Mouse (Mus musculus): ENCODE data around the gene Lypd4. TPM values are rescaled to one million over a fixed set of nuclear protein-coding genes. Genes with fewer than 3 reads are reported as not detected.
A peak's percentile ranks its signal among the peaks of the same experiment; 100 is the strongest.
"Not testable (repeated sequence)": the region's sequence is repeated elsewhere in the genome, so short reads cannot be mapped to it uniquely, and the experiment has no call there.

The Lypd4 gene
- polyA plus RNA-seq, 1 experiment = not detected

DNA sequence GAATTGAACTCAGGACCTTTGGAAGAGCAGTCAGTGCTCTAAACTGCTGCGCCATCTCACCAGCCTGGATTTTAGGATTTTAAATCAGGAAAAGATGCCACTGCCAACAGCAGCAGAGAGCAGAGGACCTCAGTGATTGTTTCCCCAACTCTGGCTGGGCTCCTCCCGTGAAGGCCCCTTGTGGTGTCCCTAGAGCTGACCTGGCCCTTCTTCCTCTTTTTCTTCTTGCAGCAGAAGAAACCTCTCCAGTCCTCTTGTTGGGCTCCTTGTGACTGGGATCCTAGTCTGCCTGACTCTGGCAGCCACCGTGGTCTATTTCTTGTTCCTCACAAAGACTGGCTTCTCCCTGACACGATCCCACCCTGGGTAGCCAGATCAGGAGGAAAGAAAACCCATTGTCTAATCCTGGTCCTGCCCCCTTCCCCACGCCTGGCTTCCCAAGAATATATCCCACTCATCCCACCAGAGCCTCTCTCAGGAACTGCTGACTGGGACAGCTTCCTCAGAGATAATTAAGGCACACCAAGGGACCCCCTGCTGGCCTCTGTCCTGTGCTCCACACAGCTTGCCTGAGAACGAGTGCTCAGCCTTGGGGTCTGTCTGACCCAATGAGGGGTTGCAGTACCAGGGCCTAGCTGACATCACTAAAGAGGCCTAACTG, 13.2 kb downstream of the Lypd4 start:
- DNase-seq (ENCODE audit: low read depth) = no peak

DNA sequence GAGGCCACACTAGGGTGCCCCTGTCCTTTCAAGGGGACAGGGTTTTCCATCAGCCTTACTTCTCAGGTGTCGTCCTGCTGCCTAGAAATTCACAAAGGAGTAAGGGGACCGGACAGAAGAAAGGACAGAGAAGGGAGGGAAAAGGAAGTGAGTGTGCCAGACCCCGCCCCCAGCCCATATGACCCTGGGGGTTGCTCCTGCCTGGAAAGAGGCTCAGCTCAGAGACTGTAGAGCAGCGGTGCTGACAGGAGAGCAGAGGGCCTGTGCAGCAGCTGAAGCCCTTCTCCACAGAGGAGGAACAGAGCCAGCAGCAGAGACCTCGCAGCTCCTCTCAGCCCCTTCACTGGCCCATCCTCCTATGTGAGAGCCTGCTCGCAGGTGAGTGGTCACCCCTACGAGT, 16.0 kb downstream of the Lypd4 start:
- no peak for DNase-seq (ENCODE audit: low read depth)
- TF ChIP-seq POLR2A (IDR thresholded peaks at IDR 0.05; ENCODE audit: borderline replicate concordance, extremely low read depth, insufficient read depth, insufficient read length, poor library complexity, severe bottlenecking) (no peak), CTCF (IDR thresholded peaks at IDR 0.05; ENCODE audit: borderline replicate concordance, extremely low read depth, insufficient read depth, insufficient read length) (no peak)

More for the DNA sequence above, 13.2 kb downstream of the Lypd4 start:
- TF ChIP-seq CTCF (IDR thresholded peaks at IDR 0.05; ENCODE audit: borderline replicate concordance, extremely low read depth, insufficient read depth, insufficient read length) = no peak
- no peak for TF ChIP-seq POLR2A (IDR thresholded peaks at IDR 0.05; ENCODE audit: borderline replicate concordance, extremely low read depth, insufficient read depth, insufficient read length, poor library complexity, severe bottlenecking)

DNA sequence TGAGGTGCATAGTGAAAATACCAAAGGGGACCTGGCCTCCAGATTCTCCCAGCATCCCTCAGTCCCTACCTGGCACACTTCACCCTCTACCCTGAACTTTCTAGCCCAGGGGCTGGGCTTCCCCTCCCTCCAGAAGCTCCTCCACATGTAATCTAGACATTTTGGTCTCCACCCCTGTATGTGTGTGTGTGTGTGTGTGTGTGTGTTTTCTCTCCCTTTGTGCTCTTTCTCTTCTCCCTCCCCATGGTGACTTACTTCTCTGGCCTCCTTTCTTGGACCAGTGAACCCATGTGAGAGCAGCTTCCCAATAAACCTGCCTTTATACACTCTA, 16.5 kb downstream of the Lypd4 start:
- no peak for TF ChIP-seq POLR2A (IDR thresholded peaks at IDR 0.05; ENCODE audit: borderline replicate concordance, extremely low read depth, insufficient read depth, insufficient read length, poor library complexity, severe bottlenecking)
- no peak for TF ChIP-seq CTCF (IDR thresholded peaks at IDR 0.05; ENCODE audit: borderline replicate concordance, extremely low read depth, insufficient read depth, insufficient read length)
- no peak for DNase-seq (ENCODE audit: low read depth)

DNA sequence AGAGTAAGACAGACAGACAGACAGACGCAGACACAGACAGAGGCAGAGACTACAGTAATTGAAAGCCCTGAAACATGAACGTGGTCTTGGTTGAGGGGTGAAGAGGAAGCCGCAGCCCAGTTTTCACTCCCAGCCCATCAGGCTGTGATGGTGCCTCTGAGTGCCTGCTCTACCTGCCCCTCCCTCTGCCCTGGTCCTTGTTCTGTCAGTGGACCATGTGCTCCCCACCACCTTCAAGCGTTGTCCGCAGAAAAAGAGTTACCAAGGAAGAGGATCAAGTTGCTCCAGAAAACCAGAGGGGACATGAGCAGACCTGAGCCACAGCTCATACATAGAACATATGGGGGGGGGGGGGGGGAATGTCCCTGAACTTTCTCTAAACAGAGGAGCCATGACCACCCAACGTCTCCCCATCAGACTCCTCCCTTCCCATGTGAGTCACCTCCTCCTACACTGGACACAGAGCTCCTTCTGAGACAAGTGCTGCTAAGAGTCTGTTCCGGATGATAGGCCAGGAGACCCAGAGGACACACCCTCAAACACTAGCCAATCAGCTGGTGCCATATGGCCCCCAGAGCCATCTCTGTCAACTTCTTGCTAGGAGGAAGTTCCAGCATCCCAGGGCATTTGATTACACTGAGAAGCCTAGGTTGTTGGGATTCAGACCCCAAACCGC, 17.0 kb downstream of the Lypd4 start:
- no peak for DNase-seq (ENCODE audit: low read depth)
- TF ChIP-seq CTCF (IDR thresholded peaks at IDR 0.05; ENCODE audit: borderline replicate concordance, extremely low read depth, insufficient read depth, insufficient read length) = no peak
- no peak for TF ChIP-seq POLR2A (IDR thresholded peaks at IDR 0.05; ENCODE audit: borderline replicate concordance, extremely low read depth, insufficient read depth, insufficient read length, poor library complexity, severe bottlenecking)

DNA sequence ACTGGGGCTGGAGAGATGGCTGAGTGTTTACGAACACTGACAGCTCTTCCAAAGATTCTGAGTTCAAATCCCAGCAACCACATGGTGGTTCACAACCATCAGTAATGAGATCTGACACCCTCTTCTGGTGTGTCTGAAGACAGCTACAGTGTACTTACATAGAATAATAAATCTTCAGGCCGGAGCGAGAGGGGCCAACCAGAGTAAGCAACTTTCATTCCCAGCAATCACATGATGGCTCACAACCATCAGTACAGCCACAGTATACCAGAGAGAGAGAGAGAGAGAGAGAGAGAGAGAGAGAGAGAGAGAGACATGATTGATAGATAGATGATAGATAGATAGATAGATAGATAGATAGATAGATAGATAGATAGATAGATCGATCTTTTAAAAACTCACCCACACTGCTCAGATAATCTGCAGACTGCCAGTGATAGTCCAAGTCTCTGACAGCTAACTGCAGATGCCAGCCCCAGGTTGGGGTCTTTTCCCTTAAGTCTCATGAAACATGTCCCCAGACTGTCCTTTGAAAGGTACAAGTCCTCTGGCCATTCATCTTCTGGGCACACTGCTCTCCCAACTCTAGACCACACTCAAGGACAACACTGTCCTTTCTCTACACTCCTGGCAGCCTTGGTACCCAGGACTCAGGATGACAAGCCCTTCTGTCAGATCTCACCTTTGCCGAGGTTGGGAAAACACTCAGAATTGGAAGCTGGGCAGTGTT, 18.0 kb downstream of the Lypd4 start:
- TF ChIP-seq CTCF (IDR thresholded peaks at IDR 0.05; ENCODE audit: borderline replicate concordance, extremely low read depth, insufficient read depth, insufficient read length) (no peak), POLR2A (IDR thresholded peaks at IDR 0.05; ENCODE audit: borderline replicate concordance, extremely low read depth, insufficient read depth, insufficient read length, poor library complexity, severe bottlenecking) (no peak)
- no peak for DNase-seq (ENCODE audit: low read depth)

DNA sequence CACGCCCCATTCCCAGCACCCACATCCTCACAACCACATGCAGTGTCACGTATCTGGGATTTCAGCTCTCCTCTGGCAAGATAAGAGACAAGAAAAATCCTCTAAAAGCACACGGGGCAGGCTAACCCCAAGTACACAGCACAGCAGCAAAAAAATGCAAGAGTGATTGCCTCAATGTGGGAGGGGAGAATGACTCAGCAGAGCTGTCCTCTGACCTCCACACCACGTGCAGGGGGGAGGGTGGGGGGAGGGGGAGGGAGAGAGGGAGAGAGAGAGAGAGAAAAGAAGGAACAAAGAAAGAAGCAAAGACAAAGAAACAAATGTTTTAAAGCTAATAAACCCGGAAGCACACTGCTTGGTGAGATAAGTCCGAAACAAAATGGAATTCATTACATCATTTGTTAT, 18.8 kb downstream of the Lypd4 start:
- DNase-seq (ENCODE audit: low read depth) = peak; percentile 21
- TF ChIP-seq CTCF (IDR thresholded peaks at IDR 0.05; ENCODE audit: borderline replicate concordance, extremely low read depth, insufficient read depth, insufficient read length) = no peak
- TF ChIP-seq POLR2A (IDR thresholded peaks at IDR 0.05; ENCODE audit: borderline replicate concordance, extremely low read depth, insufficient read depth, insufficient read length, poor library complexity, severe bottlenecking) = no peak

DNA sequence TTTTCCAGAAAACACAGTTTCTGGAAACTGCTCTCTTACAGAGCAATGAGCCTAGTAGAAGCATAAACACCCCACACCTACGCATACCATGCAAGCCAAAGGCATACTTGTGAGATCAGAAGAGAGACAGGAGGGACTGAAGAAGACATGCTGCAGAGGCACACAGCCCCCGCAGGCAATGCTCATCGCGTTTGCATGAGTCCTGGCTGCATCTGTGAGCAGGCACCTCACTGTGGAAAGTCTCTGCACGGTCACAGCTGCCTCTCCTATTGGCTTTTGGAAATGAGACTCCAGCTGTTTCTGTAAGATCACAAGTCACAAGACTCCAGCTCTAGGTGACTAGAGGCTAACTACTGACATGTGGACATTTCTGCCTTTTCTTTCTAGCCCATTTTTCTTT, 19.6 kb downstream of the Lypd4 start:
- peak; percentile 20 for DNase-seq (ENCODE audit: low read depth)
- TF ChIP-seq CTCF (IDR thresholded peaks at IDR 0.05; ENCODE audit: borderline replicate concordance, extremely low read depth, insufficient read depth, insufficient read length) (no peak), POLR2A (IDR thresholded peaks at IDR 0.05; ENCODE audit: borderline replicate concordance, extremely low read depth, insufficient read depth, insufficient read length, poor library complexity, severe bottlenecking) (no peak)

DNA sequence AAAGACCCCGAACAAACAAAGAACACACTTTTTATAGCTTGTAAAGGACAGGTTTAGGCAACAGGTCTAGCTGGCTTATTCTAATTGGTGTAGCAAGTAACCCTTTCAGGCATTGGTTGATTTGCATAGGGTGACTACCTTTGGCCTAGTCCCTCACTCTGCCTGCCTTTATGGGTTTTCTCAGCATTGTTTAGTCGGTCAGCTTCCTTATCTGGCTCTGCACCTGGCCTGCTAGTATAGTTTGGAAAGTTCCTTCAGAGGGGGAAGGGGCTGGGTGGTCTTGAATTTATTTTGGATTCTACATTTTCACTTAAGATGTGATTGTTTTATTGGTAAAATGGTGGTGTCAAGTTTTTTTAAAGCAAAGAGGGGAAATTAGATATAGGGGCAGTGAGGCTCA, 23.2 kb downstream of the Lypd4 start:
- DNase-seq (ENCODE audit: low read depth) = not testable (repeated sequence)

DNA sequence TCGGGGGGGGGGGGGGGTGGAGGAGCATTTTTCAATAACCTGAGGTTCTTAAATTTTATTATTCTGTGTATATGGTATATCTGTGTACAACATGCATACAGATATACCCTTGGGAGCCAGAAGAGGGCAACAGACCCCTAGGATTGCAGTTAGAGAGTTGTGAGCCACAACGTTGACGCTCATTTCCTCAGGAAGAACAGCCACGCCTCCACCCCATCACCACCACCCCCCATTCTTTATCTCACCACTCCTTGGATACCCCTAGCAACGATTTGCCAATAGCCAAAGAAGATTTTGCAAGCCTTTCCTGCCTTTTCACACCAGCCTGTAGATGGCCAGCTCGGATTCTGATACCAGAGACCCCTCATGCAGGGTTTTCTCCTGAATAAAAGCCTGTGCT, 24.0 kb downstream of the Lypd4 start:
- TF ChIP-seq CTCF (IDR thresholded peaks at IDR 0.05; ENCODE audit: borderline replicate concordance, extremely low read depth, insufficient read depth, insufficient read length) (peak; percentile 28; the same call in 1 of the 2 replicates), POLR2A (IDR thresholded peaks at IDR 0.05; ENCODE audit: borderline replicate concordance, extremely low read depth, insufficient read depth, insufficient read length, poor library complexity, severe bottlenecking) (no peak)

DNA sequence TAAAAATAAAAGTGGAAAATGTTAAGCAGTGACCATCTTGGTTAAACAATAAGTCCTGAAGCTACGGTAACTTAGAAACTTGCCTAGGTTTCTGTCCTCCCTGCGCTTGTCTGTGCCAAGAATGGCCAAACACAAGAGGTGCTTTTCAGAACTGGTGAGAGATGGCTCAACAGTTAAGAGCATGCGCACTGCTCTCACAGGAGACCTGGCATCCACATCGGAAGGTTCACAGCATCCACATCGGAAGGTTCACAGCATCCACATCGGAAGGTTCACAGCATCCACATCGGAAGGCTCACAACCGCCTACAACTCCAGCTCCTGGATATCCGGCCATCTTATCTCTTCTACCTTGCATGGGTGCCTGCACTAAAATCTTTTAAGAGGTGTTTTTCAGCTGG, 24.6 kb downstream of the Lypd4 start:
- no peak for TF ChIP-seq POLR2A (IDR thresholded peaks at IDR 0.05; ENCODE audit: borderline replicate concordance, extremely low read depth, insufficient read depth, insufficient read length, poor library complexity, severe bottlenecking)
- no peak for TF ChIP-seq CTCF (IDR thresholded peaks at IDR 0.05; ENCODE audit: borderline replicate concordance, extremely low read depth, insufficient read depth, insufficient read length)
- DNase-seq (ENCODE audit: low read depth) = no peak

More for the DNA sequence above, 24.0 kb downstream of the Lypd4 start:
- peak; percentile 75 for DNase-seq (ENCODE audit: low read depth)

DNA sequence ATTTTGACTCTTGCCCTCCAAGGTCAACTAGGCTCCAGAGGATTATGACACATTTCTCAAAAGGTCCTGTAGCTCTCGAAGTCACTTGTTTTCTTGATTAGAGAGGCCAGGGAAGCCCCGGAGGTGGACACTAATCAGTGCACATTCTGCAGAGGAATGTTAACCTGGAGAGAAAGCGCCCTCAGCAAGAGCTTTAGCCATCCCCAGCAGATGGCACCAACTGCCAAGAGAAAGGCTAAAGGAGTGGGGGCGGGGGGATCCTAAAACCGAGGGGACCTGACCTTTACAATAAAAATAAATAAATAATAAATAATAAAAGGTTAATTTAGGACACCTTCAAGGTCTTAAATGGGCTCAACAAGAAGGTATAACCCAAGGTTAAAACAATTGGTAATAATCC, 25.6 kb downstream of the Lypd4 start:
- no peak for DNase-seq (ENCODE audit: low read depth)
- TF ChIP-seq POLR2A (IDR thresholded peaks at IDR 0.05; ENCODE audit: borderline replicate concordance, extremely low read depth, insufficient read depth, insufficient read length, poor library complexity, severe bottlenecking) (no peak), CTCF (IDR thresholded peaks at IDR 0.05; ENCODE audit: borderline replicate concordance, extremely low read depth, insufficient read depth, insufficient read length) (no peak)

DNA sequence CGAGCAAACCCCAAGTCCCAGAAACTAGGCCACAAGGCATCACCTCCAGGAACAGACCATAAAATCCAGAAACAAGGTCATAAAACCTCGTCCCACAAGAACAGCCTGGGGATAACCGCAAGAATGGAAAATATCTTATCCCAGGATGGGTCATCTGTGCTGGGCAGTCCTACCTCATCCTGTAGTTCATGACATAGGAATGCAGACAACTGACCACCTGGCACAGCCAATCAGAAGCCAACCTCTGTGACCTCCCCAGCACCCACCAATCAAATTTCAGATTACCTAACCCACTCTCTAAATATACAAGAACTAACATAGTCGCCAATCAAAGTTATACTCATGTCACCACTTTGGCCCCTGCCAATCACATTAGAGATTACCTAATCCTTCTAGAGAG, 28.7 kb downstream of the Lypd4 start:
- TF ChIP-seq CTCF (IDR thresholded peaks at IDR 0.05; ENCODE audit: borderline replicate concordance, extremely low read depth, insufficient read depth, insufficient read length) = no peak
- TF ChIP-seq POLR2A (IDR thresholded peaks at IDR 0.05; ENCODE audit: borderline replicate concordance, extremely low read depth, insufficient read depth, insufficient read length, poor library complexity, severe bottlenecking) = no peak
- no peak for DNase-seq (ENCODE audit: low read depth)
